Mouse (Mus musculus): ENCODE data around the gene Chst8. TPM values are rescaled to one million over a fixed set of nuclear protein-coding genes. Genes with fewer than 3 reads are reported as not detected.

Chst8 gene
- polyA plus RNA-seq, 1 experiment from 2014 or later = 15.9 TPM

DNA sequence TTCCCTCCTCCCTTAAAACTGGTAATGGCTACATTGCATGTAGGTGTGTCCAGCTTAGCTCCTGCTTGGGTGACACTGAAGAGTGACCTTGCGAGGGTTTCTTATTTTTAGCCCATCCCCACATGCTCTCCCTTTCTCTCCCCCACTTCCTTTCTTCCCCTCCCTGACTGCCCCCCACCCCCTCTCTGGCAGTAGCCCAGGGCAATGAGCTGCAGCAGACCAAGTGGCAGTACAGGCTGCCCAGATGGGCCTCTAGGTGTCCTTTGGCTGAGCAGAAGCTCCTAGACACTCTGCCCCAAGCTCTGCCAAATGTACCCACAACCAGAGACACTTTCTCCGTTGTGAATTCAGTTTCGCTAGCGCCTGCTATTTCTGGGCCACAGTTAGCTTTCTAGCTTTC lies 139.6 kb downstream of the Chst8 start:
- no peaks in the 10 kb centered on the region for H3K36me3 ChIP-seq (replicated peaks)
- H3K9ac ChIP-seq = no peak overlapping the region
- no peak for ATAC-seq (ENCODE audit: low FRiP score)
- no peak overlapping the region for H3K4me3 ChIP-seq (replicated peaks)
- peaks cover 8% of the 10 kb centered on the region for H3K4me1 ChIP-seq
- H3K27me3 ChIP-seq = peaks cover 40% of the 10 kb centered on the region
- no peak overlapping the region for H3K4me2 ChIP-seq
- no peak overlapping the region for H3K27ac ChIP-seq
- H3K9me3 ChIP-seq = no peaks in the 10 kb centered on the region
- WGBS = 85% methylated on average over 4 of the region's 4 CpGs

- Histone ChIP-seq H3K9ac (no peak overlapping the region), H3K4me2 (no peak overlapping the region), H3K4me3 (replicated peaks) (no peak overlapping the region), H3K36me3 (replicated peaks) (no peaks in the 10 kb centered on the region), H3K9me3 (no peaks in the 10 kb centered on the region), H3K27me3 (peaks cover 40% of the 10 kb centered on the region), H3K4me1 (peaks cover 8% of the 10 kb centered on the region), H3K27ac (no peak overlapping the region)
- WGBS = 0% methylated on average over 6 of the region's 6 CpGs
- ATAC-seq (ENCODE audit: low FRiP score) = peak; percentile 50
These were observed 140.6 kb downstream of the Chst8 start for GRCm38 (mm10) chr7:34671911-34672310.

GRCm38 (mm10) chr7:34670778-34671177 lies 141.7 kb downstream of the Chst8 start:
- H3K27me3 ChIP-seq = peaks cover 36% of the 10 kb centered on the region
- 60% methylated on average over 3 of the region's 3 CpGs for WGBS
- peaks cover 5% of the 10 kb centered on the region for H3K4me1 ChIP-seq
- ATAC-seq (ENCODE audit: low FRiP score) = no peak
- no peaks in the 10 kb centered on the region for H3K9me3 ChIP-seq
- H3K36me3 ChIP-seq (replicated peaks) = no peaks in the 10 kb centered on the region
- no peak overlapping the region for H3K9ac ChIP-seq
- H3K4me2 ChIP-seq = no peak overlapping the region
- no peak overlapping the region for H3K4me3 ChIP-seq (replicated peaks)
- H3K27ac ChIP-seq = no peak overlapping the region

GRCm38 (mm10) chr7:34669336-34669735 lies 143.2 kb downstream of the Chst8 start:
- ATAC-seq (ENCODE audit: low FRiP score) = no peak
- Histone ChIP-seq H3K27me3 (peaks cover 22% of the 10 kb centered on the region), H3K9me3 (no peaks in the 10 kb centered on the region), H3K27ac (no peak overlapping the region), H3K4me2 (no peak overlapping the region), H3K36me3 (replicated peaks) (no peaks in the 10 kb centered on the region), H3K4me1 (no peaks in the 10 kb centered on the region; the same call in 1 of the 2 replicates), H3K9ac (no peak overlapping the region; the same call in 1 of the 2 replicates), H3K4me3 (replicated peaks) (no peak overlapping the region)
- WGBS = 27% methylated on average over 9 of the region's 9 CpGs

- WGBS = 93% methylated on average over 16 of the region's 16 CpGs
- H3K4me3 ChIP-seq (replicated peaks) = no peak overlapping the region
- H3K4me2 ChIP-seq = no peak overlapping the region
- no peaks in the 10 kb centered on the region for H3K36me3 ChIP-seq (replicated peaks)
- no peak overlapping the region for H3K27ac ChIP-seq
- ATAC-seq (ENCODE audit: low FRiP score) = no peak
- H3K9ac ChIP-seq = no peak overlapping the region
- peaks cover 7% of the 10 kb centered on the region for H3K27me3 ChIP-seq
- H3K9me3 ChIP-seq = no peaks in the 10 kb centered on the region
- H3K4me1 ChIP-seq = peaks cover 3% of the 10 kb centered on the region; the same call in 1 of the 2 replicates
These were observed 144.6 kb downstream of the Chst8 start for GRCm38 (mm10) chr7:34667874-34668273.

GRCm38 (mm10) chr7:34663145-34663544 lies 149.4 kb downstream of the Chst8 start:
- H3K9me3 ChIP-seq = no peaks in the 10 kb centered on the region
- ATAC-seq (ENCODE audit: low FRiP score) = no peak
- H3K36me3 ChIP-seq (replicated peaks) = no peaks in the 10 kb centered on the region
- H3K4me1 ChIP-seq = peaks cover 11% of the 10 kb centered on the region
- no peak overlapping the region for H3K27ac ChIP-seq
- WGBS = 44% methylated on average over 7 of the region's 7 CpGs
- no peak overlapping the region for H3K4me3 ChIP-seq (replicated peaks)
- no peak overlapping the region for H3K9ac ChIP-seq
- H3K27me3 ChIP-seq = no peaks in the 10 kb centered on the region
- no peak overlapping the region for H3K4me2 ChIP-seq

DNA sequence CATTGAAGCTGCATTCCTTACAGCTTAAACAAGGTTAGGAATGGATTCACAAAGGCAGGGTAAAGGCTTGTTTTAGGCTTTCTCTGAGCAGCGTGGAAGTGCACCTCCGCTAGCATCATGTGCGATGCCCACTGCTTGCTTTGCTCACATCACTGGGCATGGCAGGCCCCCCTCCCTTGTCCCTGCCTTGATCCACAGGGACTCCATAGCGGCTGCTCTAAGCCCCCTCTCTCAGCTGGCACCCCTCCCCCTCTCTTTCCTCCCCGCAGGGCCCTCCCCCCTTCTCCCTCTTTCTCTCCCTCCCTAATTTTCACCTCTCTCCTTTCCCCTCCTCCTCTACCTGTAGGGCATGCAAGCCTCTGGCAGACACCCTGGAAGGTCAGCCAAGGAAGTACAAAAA lies 150.3 kb downstream of the Chst8 start:
- Histone ChIP-seq H3K4me1 (peaks cover 11% of the 10 kb centered on the region), H3K9ac (no peak overlapping the region), H3K4me2 (no peak overlapping the region), H3K4me3 (replicated peaks) (no peak overlapping the region), H3K27ac (no peak overlapping the region), H3K27me3 (no peaks in the 10 kb centered on the region), H3K36me3 (replicated peaks) (no peaks in the 10 kb centered on the region), H3K9me3 (no peaks in the 10 kb centered on the region)
- WGBS = 5% methylated on average over 5 of the region's 5 CpGs
- peak; percentile 55; the same call in 1 of the 2 replicates for ATAC-seq (ENCODE audit: low FRiP score)

DNA sequence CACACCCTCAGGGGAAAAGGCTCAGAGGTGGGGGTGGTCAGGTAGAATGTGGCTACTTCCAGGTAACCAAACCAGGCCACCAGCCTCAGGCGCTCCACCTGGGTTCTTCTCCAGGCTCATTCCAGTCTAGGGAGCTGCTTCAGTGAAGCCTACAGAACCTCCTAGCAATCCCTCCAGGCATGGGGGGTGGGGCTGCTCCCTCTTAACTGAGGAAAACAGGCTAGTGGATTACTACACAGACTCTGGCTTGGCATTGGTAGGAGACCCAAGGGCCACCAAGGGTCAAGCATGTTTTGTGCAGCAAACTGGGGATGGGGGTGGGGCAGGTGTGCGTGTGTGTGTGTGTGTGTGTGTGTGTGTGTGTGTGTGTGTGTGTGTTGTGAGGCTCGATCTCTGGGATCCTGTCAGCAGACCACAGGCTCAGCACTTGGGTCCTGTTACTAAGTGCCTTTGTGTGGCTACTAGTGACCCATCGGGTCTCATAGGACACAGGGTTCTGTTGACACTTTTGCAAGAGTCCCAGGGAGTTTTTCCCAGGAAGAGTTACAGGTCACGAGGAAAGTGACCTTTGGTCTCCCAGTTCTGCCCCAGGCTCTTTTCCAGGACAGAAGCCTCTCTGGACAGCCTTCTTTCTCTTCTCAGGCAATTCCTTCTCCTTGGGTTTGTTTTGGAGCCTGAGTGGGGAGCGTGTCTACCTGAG lies 153.0 kb downstream of the Chst8 start:
- 78% methylated on average over 6 of the region's 6 CpGs for whole genome bisulfite sequencing
- H3K27ac ChIP-seq = no peak overlapping the region
- no peaks in the 10 kb centered on the region for H3K36me3 ChIP-seq (replicated peaks)
- no peaks in the 10 kb centered on the region for H3K9me3 ChIP-seq
- ATAC-seq (ENCODE audit: low FRiP score) = no peak
- H3K27me3 ChIP-seq = no peaks in the 10 kb centered on the region
- H3K4me3 ChIP-seq (replicated peaks) = no peak overlapping the region
- no peak overlapping the region for H3K9ac ChIP-seq
- H3K4me2 ChIP-seq = no peak overlapping the region
- peaks cover 17% of the 10 kb centered on the region for H3K4me1 ChIP-seq

DNA sequence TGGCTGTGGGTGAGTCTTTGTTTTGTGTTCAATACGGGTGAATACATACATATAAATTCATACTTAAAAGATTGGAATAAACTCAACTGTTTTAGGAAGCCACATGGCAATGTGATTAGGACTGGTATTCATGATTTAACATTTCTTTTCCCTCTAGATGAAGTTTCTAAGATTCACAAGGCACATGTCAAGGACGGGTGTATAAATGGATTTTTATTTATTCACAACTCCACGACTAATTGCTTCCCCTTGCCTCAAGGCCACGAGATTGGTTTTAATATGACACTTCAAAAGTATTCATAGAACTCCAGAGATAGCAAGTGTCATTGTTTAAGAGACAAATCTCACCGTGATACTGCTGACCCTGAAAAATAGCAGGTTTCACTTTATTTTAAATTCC lies 155.9 kb downstream of the Chst8 start, which contains the start of gene Kctd15:
Gene Kctd15, minus strand, starts transcription at position 101 of the 400 bp plus-strand sequence.
- no peak for ATAC-seq (ENCODE audit: low FRiP score)
- 66% methylated on average over 5 of the region's 5 CpGs for WGBS
- Histone ChIP-seq H3K9me3 (no peaks in the 10 kb centered on the region), H3K27ac (peak within 1 kb of the TSS; percentile 99), H3K4me3 (replicated peaks) (peak within 1 kb of the TSS; percentile 81), H3K4me2 (peak within 1 kb of the TSS; percentile 75), H3K27me3 (no peaks in the 10 kb centered on the region), H3K4me1 (peaks cover 21% of the 10 kb centered on the region), H3K9ac (peak within 1 kb of the TSS; percentile 88), H3K36me3 (replicated peaks) (no peaks in the 10 kb centered on the region)

GRCm38 (mm10) chr7:34655086-34655839 lies 157.2 kb downstream of the Chst8 start:
- Histone ChIP-seq H3K27ac (peak overlapping the region; percentile 99), H3K9ac (peak overlapping the region; percentile 88), H3K4me3 (replicated peaks) (peak overlapping the region; percentile 81), H3K4me2 (peak overlapping the region; percentile 75), H3K36me3 (replicated peaks) (peaks cover 6% of the 10 kb centered on the region), H3K9me3 (no peaks in the 10 kb centered on the region), H3K4me1 (peaks cover 35% of the 10 kb centered on the region), H3K27me3 (no peaks in the 10 kb centered on the region)
- under 1% methylated on average over 48 of the region's 74 CpGs for WGBS
- peak; percentile 84 for ATAC-seq (ENCODE audit: low FRiP score)

DNA sequence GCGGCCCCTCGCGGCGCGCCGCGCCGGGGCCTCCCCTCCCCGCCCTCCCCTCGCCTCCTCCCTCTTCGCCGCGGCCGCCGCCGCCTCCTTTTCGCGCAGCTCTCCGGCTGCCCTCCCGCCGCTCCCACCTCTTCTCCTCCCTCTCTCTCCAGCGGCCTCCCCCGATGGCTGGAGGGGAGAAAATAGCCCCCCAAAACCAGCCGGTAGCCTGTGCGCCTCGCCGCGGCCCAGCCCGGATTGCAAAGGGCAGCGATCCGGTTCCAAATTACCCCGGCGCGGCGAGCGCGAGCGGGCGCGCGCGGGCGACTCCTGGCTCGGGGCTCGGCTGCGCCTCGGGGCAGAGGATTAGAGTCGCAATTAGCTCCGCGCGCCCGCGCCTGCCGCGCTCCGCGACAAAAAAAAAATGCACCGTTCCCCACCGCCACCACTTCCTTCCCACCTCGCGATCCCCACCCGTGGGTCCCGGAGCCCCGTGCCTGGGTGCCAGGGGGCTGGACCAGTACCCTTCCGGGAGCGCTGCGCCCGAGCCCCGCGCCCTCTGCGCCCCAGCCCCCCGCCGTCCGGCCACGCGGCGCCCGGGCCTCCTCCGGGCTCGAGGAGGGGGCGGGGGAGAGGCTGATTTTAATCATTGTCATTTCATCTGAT lies 157.9 kb downstream of the Chst8 start:
- Histone ChIP-seq H3K27ac (peak overlapping the region; percentile 99), H3K4me3 (replicated peaks) (peak overlapping the region; percentile 81), H3K4me1 (peaks cover 38% of the 10 kb centered on the region), H3K36me3 (replicated peaks) (peaks cover 13% of the 10 kb centered on the region), H3K27me3 (no peaks in the 10 kb centered on the region), H3K9ac (peak overlapping the region; percentile 88), H3K9me3 (no peaks in the 10 kb centered on the region), H3K4me2 (peak overlapping the region; percentile 75)
- peak; percentile 24 for ATAC-seq (ENCODE audit: low FRiP score)
- WGBS = under 1% methylated on average over 52 of the region's 81 CpGs

- H3K4me1 ChIP-seq = peaks cover 45% of the 10 kb centered on the region
- peaks cover 20% of the 10 kb centered on the region for H3K36me3 ChIP-seq (replicated peaks)
- peak overlapping the region; percentile 99 for H3K27ac ChIP-seq
- no peaks in the 10 kb centered on the region for H3K9me3 ChIP-seq
- peak overlapping the region; percentile 81 for H3K4me3 ChIP-seq (replicated peaks)
- H3K4me2 ChIP-seq = peak overlapping the region; percentile 75
- H3K9ac ChIP-seq = peak overlapping the region; percentile 88
- H3K27me3 ChIP-seq = no peaks in the 10 kb centered on the region
- ATAC-seq (ENCODE audit: low FRiP score) = peak; percentile 45
- WGBS = 2% methylated on average over 58 of the region's 64 CpGs
These were observed 158.6 kb downstream of the Chst8 start for GRCm38 (mm10) chr7:34653731-34654440.
